Mouse (Mus musculus): ENCODE measurements at regions not wholly inside any gene's neighbourhood (a gene's known extent, or its start where the extent isn't known, plus 50 kb on each side); places are given as distances from the start of the nearest gene placed in this dataset.

DNA sequence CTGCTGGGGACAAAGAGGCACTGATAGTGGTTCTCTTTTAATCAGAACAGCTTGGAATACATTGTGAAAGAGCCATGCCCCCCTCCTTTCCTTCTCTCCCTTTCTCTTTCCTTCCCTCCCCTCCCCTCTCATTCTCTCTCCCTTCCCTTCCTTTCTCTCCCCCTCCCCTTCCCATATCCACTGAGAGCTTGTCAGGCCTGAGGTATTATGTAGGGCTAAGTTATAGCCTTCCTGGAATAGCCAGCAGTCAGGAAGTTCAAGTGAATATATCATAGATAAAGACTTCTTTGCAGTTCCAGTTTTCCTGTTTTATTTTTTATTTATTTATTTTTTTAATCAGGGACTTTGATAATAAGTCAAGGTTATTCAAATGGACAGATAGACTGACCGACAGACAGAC is 156.5 kb upstream of the Ppp2r3a start:
- H3K27ac ChIP-seq (ENCODE audit: insufficient read depth, low read length): no peak overlapping the region
- no peak overlapping the region for H3K4me3 ChIP-seq (ENCODE audit: low read depth, low read length)
- H3K9me3 ChIP-seq (replicated peaks; ENCODE audit: control insufficient read depth, insufficient read depth, low read length, poor library complexity, severe bottlenecking): no peaks in the 10 kb centered on the region
- no peak for TF ChIP-seq POLR2A (IDR thresholded peaks at IDR 0.05; ENCODE audit: insufficient read depth, low read length)
- TF ChIP-seq EP300 (IDR thresholded peaks at IDR 0.05; ENCODE audit: insufficient read depth, low read depth, low read length): no peak
- no peak for TF ChIP-seq CTCF (IDR thresholded peaks at IDR 0.05; ENCODE audit: low read depth, low read length)
- no peak overlapping the region for H3K9ac ChIP-seq (ENCODE audit: low read depth, poor library complexity, severe bottlenecking)
- no peaks in the 10 kb centered on the region for H3K4me1 ChIP-seq (ENCODE audit: control insufficient read depth, insufficient read depth, low read length)
- no peaks in the 10 kb centered on the region for H3K36me3 ChIP-seq (ENCODE audit: control insufficient read depth, insufficient read depth, low read length, poor library complexity, severe bottlenecking)
- H3K27me3 ChIP-seq (ENCODE audit: control insufficient read depth, insufficient read depth, low read length, poor library complexity, severe bottlenecking): no peaks in the 10 kb centered on the region

DNA sequence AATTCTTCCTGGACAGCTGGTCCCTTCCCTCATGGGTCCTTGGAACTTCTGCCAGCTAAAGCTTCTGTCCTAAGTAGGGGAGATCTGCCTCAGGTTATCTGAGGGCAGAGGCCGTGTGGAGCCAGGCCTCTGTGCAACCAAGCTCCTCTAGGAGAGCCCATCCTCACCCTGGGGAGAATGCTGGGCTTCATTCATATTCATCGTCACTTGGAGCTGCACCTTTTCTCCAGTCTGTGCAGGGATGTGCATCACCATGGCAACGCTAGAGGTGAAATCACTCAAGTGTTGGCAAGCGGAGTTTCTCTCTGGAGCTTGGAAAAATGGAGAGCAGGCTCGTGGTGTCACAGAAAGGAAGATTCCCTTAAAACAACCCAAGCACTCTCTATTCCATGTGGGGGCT is 155.5 kb upstream of the Ppp2r3a start:
- Histone ChIP-seq H3K4me1 (ENCODE audit: control insufficient read depth, insufficient read depth, low read length) (no peaks in the 10 kb centered on the region), H3K9ac (ENCODE audit: low read depth, poor library complexity, severe bottlenecking) (no peak overlapping the region), H3K27ac (ENCODE audit: insufficient read depth, low read length) (no peak overlapping the region), H3K9me3 (replicated peaks; ENCODE audit: control insufficient read depth, insufficient read depth, low read length, poor library complexity, severe bottlenecking) (no peaks in the 10 kb centered on the region), H3K36me3 (ENCODE audit: control insufficient read depth, insufficient read depth, low read length, poor library complexity, severe bottlenecking) (no peaks in the 10 kb centered on the region), H3K4me3 (ENCODE audit: low read depth, low read length) (no peak overlapping the region), H3K27me3 (ENCODE audit: control insufficient read depth, insufficient read depth, low read length, poor library complexity, severe bottlenecking) (no peaks in the 10 kb centered on the region)
- TF ChIP-seq POLR2A (IDR thresholded peaks at IDR 0.05; ENCODE audit: insufficient read depth, low read length): no peak

DNA sequence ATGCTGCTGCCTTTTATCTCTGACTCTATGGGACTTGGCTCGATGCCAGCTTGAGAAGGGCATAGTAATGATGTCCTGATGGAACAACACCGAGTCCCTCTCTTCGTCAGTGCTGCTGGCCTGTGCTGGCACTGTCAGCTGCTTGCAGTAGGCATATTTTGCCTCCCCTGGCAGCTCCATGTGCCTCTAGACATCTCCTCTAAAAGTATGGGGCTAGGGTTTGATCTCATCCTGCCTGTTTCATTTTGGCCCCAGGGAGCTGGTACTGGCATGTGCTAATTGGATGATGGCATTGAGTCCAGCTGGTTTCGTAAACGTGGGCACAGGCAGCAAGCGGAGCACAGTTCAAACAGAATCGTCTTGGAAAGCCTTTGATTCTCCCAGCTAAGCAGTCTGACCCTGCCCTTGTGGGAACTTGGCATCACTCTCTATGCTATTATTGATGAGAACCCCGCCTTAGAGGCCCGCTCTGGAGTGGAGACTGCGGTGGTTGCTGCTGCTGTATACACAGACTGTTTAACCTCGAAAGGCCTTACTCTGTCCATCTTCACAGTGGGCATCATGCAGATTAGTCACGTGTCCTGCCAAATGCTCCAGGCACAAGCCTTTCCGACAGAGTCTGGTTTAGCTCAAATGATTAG is 153.0 kb upstream of the Ppp2r3a start:
- Histone ChIP-seq H3K27ac (ENCODE audit: insufficient read depth, low read length) (no peak overlapping the region), H3K9me3 (replicated peaks; ENCODE audit: control insufficient read depth, insufficient read depth, low read length, poor library complexity, severe bottlenecking) (no peaks in the 10 kb centered on the region), H3K4me1 (ENCODE audit: control insufficient read depth, insufficient read depth, low read length) (no peaks in the 10 kb centered on the region), H3K4me3 (ENCODE audit: low read depth, low read length) (no peak overlapping the region), H3K9ac (ENCODE audit: low read depth, poor library complexity, severe bottlenecking) (no peak overlapping the region), H3K36me3 (ENCODE audit: control insufficient read depth, insufficient read depth, low read length, poor library complexity, severe bottlenecking) (no peaks in the 10 kb centered on the region), H3K27me3 (ENCODE audit: control insufficient read depth, insufficient read depth, low read length, poor library complexity, severe bottlenecking) (no peaks in the 10 kb centered on the region)
- TF ChIP-seq CTCF (IDR thresholded peaks at IDR 0.05; ENCODE audit: low read depth, low read length) (no peak), EP300 (IDR thresholded peaks at IDR 0.05; ENCODE audit: insufficient read depth, low read depth, low read length) (no peak), POLR2A (IDR thresholded peaks at IDR 0.05; ENCODE audit: insufficient read depth, low read length) (no peak)

DNA sequence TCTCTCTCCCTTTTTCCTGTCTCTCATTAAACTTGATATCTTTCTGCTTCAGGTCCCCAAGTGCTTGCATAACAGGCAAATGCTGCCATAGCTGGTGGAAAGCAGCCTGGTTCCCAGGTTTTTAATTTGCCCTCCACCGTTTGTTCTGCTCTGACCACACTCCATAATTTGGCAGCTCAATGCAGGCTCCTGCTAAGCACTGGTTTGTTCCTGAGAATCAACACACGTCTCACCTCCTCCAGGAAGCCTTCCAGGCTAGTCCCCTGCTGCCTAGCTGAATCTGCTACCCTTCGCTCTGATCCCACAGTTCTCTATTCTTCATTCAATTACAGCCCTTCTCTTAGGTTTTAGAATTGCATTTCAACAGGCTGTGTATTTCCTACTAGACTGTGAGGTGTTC is 152.4 kb upstream of the Ppp2r3a start:
- Histone ChIP-seq H3K36me3 (ENCODE audit: control insufficient read depth, insufficient read depth, low read length, poor library complexity, severe bottlenecking) (no peaks in the 10 kb centered on the region), H3K9me3 (replicated peaks; ENCODE audit: control insufficient read depth, insufficient read depth, low read length, poor library complexity, severe bottlenecking) (no peaks in the 10 kb centered on the region), H3K4me1 (ENCODE audit: control insufficient read depth, insufficient read depth, low read length) (no peaks in the 10 kb centered on the region), H3K27ac (ENCODE audit: insufficient read depth, low read length) (no peak overlapping the region), H3K9ac (ENCODE audit: low read depth, poor library complexity, severe bottlenecking) (no peak overlapping the region), H3K27me3 (ENCODE audit: control insufficient read depth, insufficient read depth, low read length, poor library complexity, severe bottlenecking) (no peaks in the 10 kb centered on the region), H3K4me3 (ENCODE audit: low read depth, low read length) (no peak overlapping the region)
- TF ChIP-seq EP300 (IDR thresholded peaks at IDR 0.05; ENCODE audit: insufficient read depth, low read depth, low read length) (no peak), POLR2A (IDR thresholded peaks at IDR 0.05; ENCODE audit: insufficient read depth, low read length) (no peak), CTCF (IDR thresholded peaks at IDR 0.05; ENCODE audit: low read depth, low read length) (no peak)

DNA sequence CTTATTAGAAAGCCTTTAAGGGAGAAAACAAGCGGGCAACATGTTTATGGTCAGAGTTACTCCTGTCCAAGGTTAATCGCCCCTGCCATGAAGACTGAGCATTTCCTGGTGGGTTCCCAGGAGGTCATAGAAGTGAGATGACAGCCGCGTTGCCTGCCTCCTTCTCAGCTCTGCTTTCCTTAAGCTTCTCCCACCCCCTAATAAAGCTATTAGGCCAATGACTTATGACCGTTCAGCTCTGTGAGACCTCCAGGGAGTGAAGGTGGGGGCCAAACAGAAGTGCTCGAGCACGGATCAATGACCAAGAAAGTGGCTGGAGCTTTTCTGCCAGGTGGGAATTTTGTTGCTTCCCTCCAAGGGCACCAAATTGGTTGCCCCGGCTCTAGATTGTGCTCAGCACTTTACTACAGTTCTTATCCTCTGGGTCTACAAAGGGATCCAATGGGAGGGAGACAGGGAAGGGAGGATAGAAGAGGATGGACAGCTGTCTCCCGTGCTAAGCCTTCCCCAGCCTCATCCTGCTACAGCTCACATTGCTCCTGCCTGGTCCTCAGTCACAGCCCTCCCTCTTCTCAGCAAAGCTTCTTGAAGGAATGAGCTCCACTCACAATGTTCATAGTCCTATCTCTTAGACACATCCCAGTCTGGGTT is 151.1 kb upstream of the Ppp2r3a start:
- Histone ChIP-seq H3K4me1 (ENCODE audit: control insufficient read depth, insufficient read depth, low read length) (no peaks in the 10 kb centered on the region), H3K27ac (ENCODE audit: insufficient read depth, low read length) (no peak overlapping the region), H3K9me3 (replicated peaks; ENCODE audit: control insufficient read depth, insufficient read depth, low read length, poor library complexity, severe bottlenecking) (no peaks in the 10 kb centered on the region)

DNA sequence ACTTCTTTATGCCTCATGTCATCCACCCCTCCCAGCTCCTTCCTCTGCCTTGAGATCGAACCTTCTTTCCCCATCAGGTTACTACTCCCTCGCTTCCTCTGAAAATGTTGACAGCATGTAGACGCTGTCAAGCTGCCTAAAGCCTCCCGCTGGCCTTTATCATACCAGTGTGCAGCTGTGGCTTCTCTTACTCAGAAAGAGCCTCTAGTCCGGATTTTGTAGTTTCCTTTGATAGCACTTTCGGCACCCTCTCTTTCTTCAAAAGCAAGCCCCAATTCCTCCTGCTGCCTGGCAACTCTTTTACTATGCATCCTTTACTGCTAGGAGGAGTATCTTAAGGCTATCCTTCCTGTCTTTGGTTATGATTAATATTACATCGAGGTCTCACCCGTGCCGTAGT is 149.8 kb upstream of the Ppp2r3a start:
- H3K36me3 ChIP-seq (ENCODE audit: control insufficient read depth, insufficient read depth, low read length, poor library complexity, severe bottlenecking): no peaks in the 10 kb centered on the region
- H3K4me1 ChIP-seq (ENCODE audit: control insufficient read depth, insufficient read depth, low read length): no peaks in the 10 kb centered on the region
- no peak overlapping the region for H3K27ac ChIP-seq (ENCODE audit: insufficient read depth, low read length)
- TF ChIP-seq CTCF (IDR thresholded peaks at IDR 0.05; ENCODE audit: low read depth, low read length) (no peak), POLR2A (IDR thresholded peaks at IDR 0.05; ENCODE audit: insufficient read depth, low read length) (no peak), EP300 (IDR thresholded peaks at IDR 0.05; ENCODE audit: insufficient read depth, low read depth, low read length) (no peak)
- no peak overlapping the region for H3K9ac ChIP-seq (ENCODE audit: low read depth, poor library complexity, severe bottlenecking)
- no peaks in the 10 kb centered on the region for H3K9me3 ChIP-seq (replicated peaks; ENCODE audit: control insufficient read depth, insufficient read depth, low read length, poor library complexity, severe bottlenecking)
- H3K4me3 ChIP-seq (ENCODE audit: low read depth, low read length): no peak overlapping the region
- no peaks in the 10 kb centered on the region for H3K27me3 ChIP-seq (ENCODE audit: control insufficient read depth, insufficient read depth, low read length, poor library complexity, severe bottlenecking)

More for the DNA sequence above, 151.1 kb upstream of the Ppp2r3a start:
- Histone ChIP-seq H3K27me3 (ENCODE audit: control insufficient read depth, insufficient read depth, low read length, poor library complexity, severe bottlenecking) (no peaks in the 10 kb centered on the region), H3K9ac (ENCODE audit: low read depth, poor library complexity, severe bottlenecking) (no peak overlapping the region), H3K36me3 (ENCODE audit: control insufficient read depth, insufficient read depth, low read length, poor library complexity, severe bottlenecking) (no peaks in the 10 kb centered on the region), H3K4me3 (ENCODE audit: low read depth, low read length) (no peak overlapping the region)
- TF ChIP-seq POLR2A (IDR thresholded peaks at IDR 0.05; ENCODE audit: insufficient read depth, low read length) (no peak), CTCF (IDR thresholded peaks at IDR 0.05; ENCODE audit: low read depth, low read length) (no peak), EP300 (IDR thresholded peaks at IDR 0.05; ENCODE audit: insufficient read depth, low read depth, low read length) (no peak)

Measured in ES-Bruce4 (cell line).